Mouse (Mus musculus): ENCODE data around the gene Lin7b.

DNA sequence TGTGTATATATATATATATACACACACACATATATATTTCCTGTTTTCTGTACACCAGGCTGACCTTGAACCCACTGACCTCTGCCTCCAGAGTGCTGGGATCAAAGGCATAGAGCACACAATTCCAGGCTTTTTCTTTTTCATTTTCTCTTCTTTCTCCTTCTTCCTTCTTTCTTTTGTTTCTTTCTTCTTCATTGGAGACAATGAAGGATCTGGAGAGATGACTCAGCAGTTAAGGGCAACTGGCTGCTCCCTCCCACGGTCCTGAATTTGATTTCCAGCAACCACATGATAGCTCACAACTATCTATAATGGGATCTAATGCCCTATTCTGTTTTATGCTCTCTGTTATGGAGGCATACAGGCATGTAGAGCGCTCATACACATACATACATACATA, 26.4 kb upstream of the Lin7b start:
- TF ChIP-seq CTCF (conservative IDR thresholded peaks at IDR 0.05; ENCODE audit: insufficient read depth, insufficient read length, low read depth, low read length) = no peak
- TF ChIP-seq POLR2A (IDR thresholded peaks at IDR 0.05; ENCODE audit: low read depth, low read length) = no peak
